In genomic region chr4:133129931-133130889, GRCm38 (mm10) we compare ENCODE assay signal across 8 mouse cellular contexts. TPM values are rescaled to one million over a fixed set of nuclear protein-coding genes. Genes with fewer than 3 reads are reported as not detected.
A peak's percentile ranks its signal among the peaks of the same experiment; 100 is the strongest.
DNase-seq lines count a peak whose midpoint lies in the region; ATAC-seq lines count a peak whose summit lies in the region.

TSS of gene Wasf2 (plus strand) at chr4:133130505.

- DNase-seq in adipocyte (ENCODE audit: low spot score) = peak; percentile 97
- peak; percentile 96 for DNase-seq in embryo, embryonic 10 days (ENCODE audit: low spot score)
- DNase-seq in gastrocnemius, postnatal 10 days = peak; percentile 92
- DNase-seq in induced T-regulatory cell, adult 2 months (ENCODE audit: low read depth) = peak; percentile 98
- DNase-seq in left cerebral cortex, adult 9 months (ENCODE audit: low spot score in 2 of 2) = peak; percentile 78 to 92
- peak; percentile 87 for DNase-seq in right cerebral cortex, postnatal 14 days
- peak; percentile 86 to 88 for DNase-seq in urinary bladder, postnatal 36 days (ENCODE audit: low spot score in 2 of 2)

- peak; percentile 85 for ATAC-seq in megakaryocyte progenitor cell, adult 5-6 weeks (replicated peaks; ENCODE audit: poor library complexity)

RNA-seq across cellular contexts. Expression of gene Wasf2, which starts in this region (rescaled TPM):
- total RNA-seq in gastrocnemius, postnatal 10 days (2021) = 10 to 100 TPM; 73.1 to 88.7 TPM
- 124 and 135 TPM in 2 replicates for total RNA-seq in megakaryocyte progenitor cell, adult 5-6 weeks (2015)
- total RNA-seq in megakaryocyte progenitor cell, adult 5-6 weeks (2017) = 24.7 and 35.1 TPM in 2 replicates

Comparison
In these comparisons a context has a peak if more than half of its experiments do, and no peak if none do; other contexts are left out.
1. Peak in every context shown above with its lines: DNase-seq and ATAC-seq.